ENCODE assay signal across 17 mouse cellular contexts in the genomic region with DNA sequence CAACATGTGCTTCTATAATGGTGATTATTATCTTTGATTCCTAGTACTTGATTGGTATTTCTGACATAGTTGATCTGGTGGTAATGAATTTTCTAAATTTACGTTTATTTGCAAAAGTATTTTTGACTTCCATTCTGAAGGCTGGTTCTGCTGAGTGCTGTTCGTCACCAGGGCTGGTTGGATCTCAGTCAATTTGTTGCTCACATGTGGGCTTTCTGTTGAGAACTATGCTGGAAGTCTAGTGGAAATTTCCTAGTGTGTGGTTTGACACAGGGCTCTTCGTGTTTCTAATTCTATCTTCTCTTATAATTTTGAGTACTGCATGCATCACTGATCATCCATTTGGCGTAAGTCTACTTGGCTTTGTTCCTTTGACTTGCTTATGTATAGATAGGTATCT.
"Had no signal": no experiment of that assay in that cellular context is flagged by ENCODE, and none has a peak within 500 bp of the region (broad histone marks: within the 10 kb centered on the region; RNA-seq: fewer than 3 reads in every experiment).

No protein-coding gene starts in this region.

- ATAC-seq: intestine, postnatal 0 days had no signal

- H3K9me3 ChIP-seq: limb, embryonic 12.5 days; limb, embryonic 15.5 days; lung, embryonic 15.5 days had no signal

- H3K36me3 ChIP-seq: limb, embryonic 12.5 days; limb, embryonic 15.5 days; lung, embryonic 15.5 days had no signal

- H3K4me3 ChIP-seq: limb, embryonic 12.5 days; limb, embryonic 15.5 days; lung, embryonic 15.5 days had no signal

- H3K4me1 ChIP-seq: limb, embryonic 12.5 days; limb, embryonic 15.5 days; lung, embryonic 15.5 days had no signal

- DNase-seq: kidney, adult 2 months; kidney, postnatal 25 days; left cerebral cortex, postnatal 4 days; lung, adult 18-20 months; lung, postnatal 10 days; lung, postnatal 4 days; midbrain, embryonic 14.5 days; thymus, adult 18-20 months; thymus, postnatal 36 days had no signal

- H3K4me2 ChIP-seq: limb, embryonic 12.5 days; limb, embryonic 15.5 days; liver, embryonic 11.5 days; lung, embryonic 15.5 days; midbrain, embryonic 11.5 days had no signal

- H3K27ac ChIP-seq: kidney, postnatal 0 days; limb, embryonic 12.5 days; limb, embryonic 15.5 days; liver, embryonic 14.5 days; lung, embryonic 15.5 days had no signal

- H3K9ac ChIP-seq: limb, embryonic 12.5 days; limb, embryonic 15.5 days; liver, embryonic 14.5 days; lung, embryonic 15.5 days had no signal

- H3K27me3 ChIP-seq: limb, embryonic 12.5 days; limb, embryonic 15.5 days; lung, embryonic 15.5 days had no signal
